Mouse (Mus musculus) thymus, postnatal 0 days (tissue): ENCODE data around the gene Gstcd. TPM values are rescaled to one million over a fixed set of nuclear protein-coding genes. Genes with fewer than 3 reads are reported as not detected.

Source experiments
- DNase-seq: peaks from one replicate; pipeline ENCODE4 v3.0.0-alpha.2; 2015; ENCODE audit warnings: low spot score
- polyA plus RNA-seq: library from polyadenylated mRNA; unstranded; fragments of >200 nt; fragmentation: Nextera tagmentation; extraction: Ambion mirVana; gene quantifications from 2 replicates; pipeline ENCODE4 v1.2.1, GENCODE M21; 2015

Gene Gstcd
- polyA plus RNA-seq = 5.8 and 8.4 TPM in 2 replicates

DNA sequence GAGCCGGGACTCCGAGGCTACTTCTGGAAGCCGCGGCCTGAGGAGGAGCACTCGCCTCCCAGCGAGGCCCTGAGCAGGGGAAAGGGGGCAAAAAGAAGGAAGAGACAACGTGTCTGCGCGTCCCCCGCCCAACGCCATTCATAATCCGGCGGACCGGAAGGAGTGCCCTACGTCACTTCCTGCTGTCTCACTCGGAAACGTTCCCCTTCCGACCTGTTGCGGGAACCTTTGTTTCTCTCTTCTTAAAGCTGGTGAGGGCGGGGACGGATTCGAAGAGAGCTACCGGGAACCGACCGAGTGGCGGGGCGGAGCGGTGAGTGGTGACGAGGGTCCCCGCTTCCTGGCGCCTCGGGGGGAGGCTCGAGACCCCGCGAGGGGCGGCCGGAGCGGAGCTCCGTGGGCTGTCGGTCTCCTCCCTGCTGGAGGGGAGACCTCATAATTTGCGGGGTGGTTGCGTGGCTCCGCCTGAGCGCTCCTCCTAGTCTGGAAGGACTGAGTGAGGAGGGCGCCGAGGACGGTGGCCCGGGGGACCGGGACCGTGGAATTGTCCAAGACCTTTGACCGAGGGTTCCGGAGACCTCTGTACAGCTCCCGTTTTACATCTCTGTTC is at the start of gene Gstcd, which contains the start of gene Ints12:
Gene Gstcd, minus strand, starts transcription at position 370 of the 610 bp plus-strand sequence.
Gene Ints12, plus strand, starts transcription at position 177 of the 610 bp plus-strand sequence.
- peak; percentile 97 for DNase-seq

DNA sequence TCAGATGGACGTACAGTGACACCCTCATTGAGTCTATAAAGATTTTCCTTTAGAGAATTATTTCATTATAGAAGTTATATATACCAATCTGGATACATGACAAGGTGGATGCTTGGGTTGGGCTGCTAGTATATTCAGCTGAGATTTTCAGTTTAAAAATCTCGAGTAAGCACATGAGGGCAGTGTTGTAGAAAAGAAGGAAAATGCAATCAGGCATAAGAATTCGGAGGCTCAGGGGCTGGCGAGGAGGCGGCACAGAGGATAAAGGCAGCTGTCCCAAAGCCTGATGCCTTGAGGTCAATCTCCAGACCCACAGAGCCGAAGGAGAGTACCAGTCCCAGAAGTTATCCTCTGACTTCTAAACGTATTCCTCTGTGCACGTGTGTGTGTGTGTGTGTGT is 40.8 kb upstream of the Gstcd start:
- DNase-seq = no peak

DNA sequence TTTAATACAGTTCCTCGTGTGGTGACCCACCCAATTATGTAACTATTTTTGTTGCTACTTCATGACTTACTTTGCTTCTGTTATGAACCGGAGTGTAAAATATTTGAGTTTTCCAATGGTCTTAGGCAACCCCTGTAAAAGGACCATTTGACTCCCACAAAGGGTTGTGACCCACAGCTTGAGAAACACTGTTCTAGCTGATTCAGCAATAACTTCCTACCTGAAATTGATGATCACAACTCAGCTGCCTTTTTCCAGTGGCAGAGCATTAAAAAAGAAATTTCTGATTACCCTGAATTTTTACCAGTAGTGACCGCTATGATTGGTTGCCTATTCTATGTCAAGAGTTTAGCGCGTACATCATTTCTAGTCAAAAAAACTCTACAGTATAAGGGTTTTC is 39.5 kb upstream of the Gstcd start:
- no peak for DNase-seq

DNA sequence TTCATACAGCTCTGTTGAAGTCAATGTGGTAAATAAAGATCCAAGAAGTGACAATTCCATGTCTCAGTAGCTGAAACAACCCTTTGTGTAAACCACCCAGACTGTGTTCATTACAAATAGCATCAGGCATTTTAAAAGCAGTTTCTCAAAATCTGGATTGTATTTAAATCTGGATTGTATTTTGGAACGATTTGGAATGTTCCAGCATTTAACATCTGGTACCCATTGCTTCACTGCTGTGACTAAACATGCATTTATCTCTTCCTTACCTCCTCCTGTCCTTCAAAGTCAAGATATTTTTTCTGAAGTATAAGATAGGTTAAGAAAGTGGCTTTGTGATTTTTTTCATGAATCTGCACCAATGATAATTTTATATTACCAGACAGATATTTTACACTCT is 21.4 kb upstream of the Gstcd start:
- no peak for DNase-seq

DNA sequence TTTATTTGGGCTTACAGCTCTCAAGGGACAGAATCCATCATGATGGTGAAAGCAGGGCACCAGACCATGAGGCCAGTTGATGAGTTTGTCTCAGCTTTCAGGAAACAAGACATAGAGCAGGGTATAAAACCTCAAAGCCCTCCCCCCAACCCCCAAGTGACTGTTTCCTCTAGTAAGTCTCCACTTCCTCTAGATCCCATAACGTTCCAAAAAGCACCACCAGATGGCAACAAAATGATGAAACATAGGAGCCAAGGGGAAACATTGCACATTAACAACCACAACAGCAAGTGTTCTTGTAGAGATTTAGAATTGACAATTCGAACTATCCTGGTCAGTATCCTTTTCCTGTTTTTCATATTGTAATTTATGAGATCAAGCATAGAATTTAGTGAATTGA is 19.9 kb upstream of the Gstcd start:
- DNase-seq = peak; percentile 18

DNA sequence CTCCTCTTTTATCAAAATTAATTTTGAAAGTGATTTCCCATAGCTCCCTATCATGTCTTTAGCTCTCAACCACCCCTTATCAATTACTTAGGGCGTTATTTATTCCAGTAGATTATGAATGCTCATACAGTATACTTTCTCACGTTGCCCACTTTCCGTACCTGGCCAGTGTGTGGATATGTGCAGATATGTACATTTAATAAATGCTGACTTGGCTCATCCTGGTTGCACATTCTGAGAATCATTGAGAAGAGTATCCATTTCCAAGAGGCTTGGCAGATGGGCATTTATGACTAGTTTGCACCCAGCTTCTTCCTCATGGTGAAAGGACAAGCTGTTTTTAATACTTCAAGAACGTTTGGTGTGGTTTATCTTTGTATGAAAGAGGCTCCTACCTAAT is 18.0 kb upstream of the Gstcd start:
- no peak for DNase-seq

DNA sequence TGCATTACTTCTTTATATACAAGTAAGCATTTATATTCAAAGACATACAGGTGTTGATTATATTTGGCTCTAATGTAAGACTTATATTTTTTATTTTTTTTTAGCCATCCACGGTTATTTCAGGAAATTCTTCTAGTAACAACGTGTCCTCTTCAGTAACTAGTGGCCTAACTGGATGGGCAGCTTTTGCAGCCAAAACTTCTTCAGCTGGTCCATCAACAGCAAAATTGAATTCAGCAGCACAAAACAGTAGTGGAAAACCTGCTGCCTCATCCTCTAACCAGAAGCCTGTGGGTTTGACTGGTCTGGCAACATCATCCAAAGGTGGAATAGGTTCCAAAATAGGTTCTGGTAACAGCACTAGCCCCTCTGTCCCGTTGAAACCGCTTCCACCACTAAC is 16.9 kb upstream of the Gstcd start:
- no peak for DNase-seq

DNA sequence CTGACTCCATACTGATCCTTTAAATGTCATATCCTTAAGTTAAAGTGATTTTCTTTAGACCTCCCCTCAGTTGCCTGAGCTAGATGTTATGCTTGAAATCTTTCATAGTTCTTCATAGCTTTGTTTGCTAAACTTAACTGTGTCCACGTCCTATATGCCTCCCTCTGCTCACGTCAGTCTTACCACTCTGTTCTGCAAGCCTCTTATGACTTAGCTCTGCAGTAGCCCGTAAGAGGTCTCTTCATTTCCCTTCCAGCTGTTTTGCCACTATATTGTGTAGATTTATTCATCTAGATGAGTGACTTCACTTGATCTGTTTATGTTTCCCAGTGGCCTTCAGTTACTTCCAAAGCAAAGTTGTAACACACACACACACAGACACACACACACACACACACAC is 12.6 kb upstream of the Gstcd start:
- no peak for DNase-seq

DNA sequence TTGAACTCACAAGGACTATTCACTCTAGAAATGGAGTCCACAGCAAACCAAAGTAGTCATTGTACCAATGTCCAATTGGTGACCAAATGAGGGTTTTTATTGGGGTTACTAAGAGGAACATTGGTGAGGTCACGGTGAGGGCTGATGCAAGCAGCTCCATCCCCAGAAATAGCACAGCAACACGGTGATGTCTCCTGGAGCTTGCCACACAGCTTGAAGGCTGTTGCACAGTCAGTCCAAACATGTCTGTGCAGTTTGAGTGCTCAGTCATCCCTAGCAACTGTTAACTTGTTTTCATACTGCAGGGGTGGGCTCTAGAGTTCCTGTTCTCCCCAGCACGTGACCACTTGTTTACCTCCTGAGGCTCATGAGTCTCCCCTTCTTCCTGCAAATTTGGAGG is 11.9 kb upstream of the Gstcd start:
- no peak for DNase-seq

DNA sequence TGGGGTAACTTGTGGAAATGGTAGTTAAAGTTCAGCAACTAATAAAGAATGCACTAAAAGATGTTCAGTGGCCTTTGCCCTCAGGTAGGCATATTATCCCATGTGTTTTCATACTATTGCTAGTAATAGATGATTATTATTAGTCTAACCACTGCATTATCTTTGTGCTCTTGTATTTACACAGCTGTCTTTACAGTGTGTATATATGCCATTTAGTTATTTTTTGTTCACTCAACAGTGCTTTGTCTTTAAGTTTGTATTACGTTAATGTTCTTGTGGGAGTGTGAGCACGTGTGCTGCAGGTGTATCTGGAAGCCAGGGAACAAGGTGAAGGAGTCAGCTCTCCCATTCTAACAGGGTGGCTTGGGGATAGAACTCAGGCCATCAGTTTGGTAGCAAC is 7.1 kb upstream of the Gstcd start:
- no peak for DNase-seq

DNA sequence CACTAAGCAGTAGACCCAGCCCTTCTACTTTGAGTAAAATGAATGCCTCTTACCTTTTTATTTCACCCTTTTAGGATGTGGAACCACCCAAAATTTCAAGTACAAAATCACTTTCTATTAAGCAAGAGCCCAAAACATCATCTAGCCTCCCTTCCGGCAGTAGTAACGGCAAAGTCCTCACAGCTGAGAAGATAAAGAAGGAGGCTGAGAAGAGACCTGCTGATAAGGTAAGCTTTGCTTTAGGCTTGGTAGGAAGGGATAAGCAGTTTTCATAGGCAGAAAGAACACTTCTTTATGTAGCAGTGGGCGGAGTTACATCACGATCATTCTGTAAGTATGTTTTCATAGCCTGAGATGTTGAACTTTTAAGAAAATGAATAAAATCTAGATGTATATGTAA is 6.5 kb upstream of the Gstcd start:
- no peak for DNase-seq

DNA sequence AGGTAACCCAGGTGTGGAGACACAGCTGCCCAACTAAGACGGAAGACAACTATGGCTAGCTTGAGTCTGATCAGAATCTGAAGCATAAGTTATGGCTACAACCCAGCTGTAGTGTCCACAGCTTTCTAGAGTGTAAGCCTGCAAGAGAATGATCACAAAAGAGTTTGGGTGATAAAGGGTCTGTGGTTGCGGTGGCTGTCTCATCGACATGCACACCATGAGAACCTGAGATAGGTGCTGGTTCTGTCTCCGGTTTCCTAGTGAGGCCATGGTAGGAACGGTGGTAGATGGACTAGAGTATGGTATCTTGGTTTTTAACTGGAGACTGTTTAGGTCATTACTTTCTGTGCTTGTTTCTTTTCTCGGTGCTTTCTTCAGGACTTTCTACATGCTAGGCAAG is 6.1 kb upstream of the Gstcd start:
- DNase-seq = no peak

DNA sequence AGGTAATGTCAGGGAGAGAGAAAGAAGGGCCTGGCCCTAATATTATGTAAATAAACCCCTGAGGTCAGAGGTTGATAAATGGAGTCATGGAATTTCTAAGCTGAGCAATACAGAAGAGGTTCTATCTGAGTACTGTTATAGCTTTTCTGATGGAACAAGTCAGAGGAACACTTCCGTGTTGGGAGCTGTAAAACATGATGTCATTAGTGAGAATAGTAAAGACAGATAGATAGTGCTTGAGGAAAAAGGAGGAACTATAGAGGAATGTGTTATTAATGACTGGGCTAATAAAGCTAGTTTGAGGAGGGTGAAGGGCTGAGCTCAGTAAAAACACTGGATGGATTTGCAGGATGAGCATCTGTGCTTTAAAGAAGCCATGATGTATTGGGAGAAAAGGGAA is 2.5 kb upstream of the Gstcd start:
- no peak for DNase-seq

DNA sequence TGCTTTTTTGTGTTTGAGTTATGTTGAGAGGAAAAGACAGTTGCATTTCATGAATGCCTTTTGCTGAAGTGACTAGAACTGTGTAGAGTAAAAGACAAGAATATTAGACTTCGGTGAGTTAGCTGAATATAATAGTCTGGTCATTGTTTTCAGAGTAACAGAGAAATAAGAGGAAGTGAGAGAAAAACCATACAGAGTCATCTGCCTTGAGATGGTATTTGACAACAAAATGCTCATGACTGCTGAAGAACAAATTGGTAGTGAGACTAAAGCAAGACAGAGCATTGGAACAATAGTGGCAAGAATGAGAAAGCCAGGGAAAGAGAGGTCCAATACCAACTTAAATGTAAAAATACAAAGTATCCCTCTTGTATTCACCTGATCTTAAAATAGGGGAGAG is 1.1 kb upstream of the Gstcd start:
- no peak for DNase-seq

DNA sequence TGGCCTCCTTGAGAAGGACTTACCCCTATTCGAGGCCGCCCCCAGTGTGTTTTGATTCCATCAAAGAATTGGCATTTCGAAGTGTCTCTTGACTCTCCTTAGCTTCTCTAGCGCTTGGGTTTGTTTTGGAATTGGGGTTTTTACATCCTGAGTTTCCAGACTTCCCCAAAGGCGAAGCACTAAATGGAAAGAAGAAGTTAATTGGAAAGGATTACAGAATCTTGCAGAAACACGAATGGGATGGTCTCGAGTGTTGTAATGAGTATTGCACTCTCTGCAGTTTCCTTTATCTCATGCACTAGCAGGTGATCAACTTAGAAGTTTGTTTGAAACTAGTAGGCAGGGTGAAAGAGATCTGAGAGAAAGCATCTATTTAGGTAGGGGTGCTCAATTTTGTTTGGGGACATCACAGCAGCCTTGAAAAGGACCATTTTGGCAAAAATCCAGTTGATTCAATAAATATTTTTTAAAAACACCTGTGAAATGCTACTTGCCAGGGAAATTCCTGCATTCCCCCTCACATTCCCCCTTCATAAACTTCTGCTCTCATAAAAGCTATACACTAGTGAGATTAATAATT is 531 bp upstream of the Gstcd start:
- DNase-seq = no peak

DNA sequence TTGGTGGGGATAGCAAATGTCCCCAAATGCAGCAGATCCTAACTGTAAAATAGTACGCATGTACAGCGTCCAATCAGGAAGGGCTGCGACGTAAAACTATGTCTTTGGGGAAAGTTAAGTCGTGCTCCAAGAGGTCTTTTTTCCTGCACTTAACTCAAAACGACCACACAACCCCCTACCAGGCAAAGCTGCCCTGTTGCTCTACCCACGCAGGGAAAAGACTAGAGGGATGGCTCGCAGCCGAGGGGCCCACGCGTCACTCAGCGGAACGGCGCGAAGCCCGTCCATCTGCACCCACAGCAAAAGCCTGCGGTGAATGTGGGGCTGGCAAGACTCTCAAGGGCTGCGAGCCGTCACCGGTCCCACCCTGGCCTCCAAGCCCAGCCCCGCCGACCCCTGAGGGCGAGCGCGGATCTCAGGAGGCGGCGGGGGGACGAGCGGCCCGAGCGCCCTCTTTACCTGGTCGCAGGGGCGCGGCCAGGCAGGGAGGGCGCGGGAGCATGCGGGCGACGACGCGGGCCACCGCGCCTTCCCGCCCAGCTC is 641 bp downstream of the Gstcd start:
- DNase-seq = no peak

DNA sequence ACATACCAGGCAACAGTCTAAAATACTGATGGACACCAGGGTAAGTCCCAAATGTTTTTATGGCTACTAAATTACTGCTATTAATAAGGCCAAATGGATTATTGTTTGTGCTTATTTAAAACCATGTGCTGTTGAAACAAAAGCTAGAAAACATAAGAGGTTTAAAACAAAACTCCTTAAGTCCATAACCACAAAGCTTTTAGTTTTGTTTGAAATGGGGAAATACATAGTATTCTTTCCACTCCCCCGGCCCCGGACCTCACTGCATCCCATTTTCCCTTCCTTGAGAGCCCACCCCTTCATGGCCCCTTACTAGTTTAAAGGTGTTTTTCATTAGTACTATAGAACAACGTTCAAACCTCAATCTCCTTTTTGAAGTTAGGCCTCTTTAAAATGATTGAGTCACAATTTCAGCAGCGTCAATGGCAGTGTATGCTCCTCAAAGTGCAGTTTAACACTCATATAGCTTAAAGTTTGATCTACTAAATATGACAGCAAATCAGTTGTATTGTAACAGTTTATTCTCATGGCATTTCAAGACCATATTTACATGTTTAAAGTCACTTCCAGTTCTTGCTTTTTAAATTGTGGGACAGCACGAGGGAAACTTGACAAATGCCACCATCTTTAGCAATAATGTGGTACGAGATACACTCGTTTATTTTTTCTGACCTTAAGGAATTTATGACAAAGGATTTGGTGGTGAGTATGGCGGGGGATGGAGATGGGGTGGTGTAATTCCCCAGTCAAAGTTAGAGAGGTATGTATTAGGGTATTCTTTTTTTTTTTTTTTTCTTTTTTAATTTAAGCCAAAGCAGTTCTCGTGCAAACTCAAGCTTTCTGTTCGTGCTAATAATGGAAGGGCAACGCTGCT is 1.3 kb downstream of the Gstcd start:
- no peak for DNase-seq

DNA sequence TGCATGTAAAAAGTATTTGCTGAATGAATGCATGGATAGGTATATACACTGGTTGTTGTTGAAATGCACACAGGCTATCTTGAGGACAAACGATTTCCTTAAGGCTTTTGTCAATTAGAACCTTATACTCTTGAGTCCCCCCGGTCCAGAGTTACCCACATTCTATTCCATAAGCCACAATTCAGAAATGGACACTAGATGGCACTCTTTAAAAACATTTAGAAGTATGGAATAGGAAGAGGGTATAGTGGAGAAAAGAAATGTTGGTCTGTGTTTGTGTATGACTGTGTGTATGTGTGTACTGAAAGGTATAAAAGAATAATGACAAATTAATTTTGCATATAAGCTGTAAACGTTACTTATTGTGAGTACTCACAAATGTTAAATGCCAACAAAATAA is 6.0 kb downstream of the Gstcd start:
- peak; percentile 62 for DNase-seq

DNA sequence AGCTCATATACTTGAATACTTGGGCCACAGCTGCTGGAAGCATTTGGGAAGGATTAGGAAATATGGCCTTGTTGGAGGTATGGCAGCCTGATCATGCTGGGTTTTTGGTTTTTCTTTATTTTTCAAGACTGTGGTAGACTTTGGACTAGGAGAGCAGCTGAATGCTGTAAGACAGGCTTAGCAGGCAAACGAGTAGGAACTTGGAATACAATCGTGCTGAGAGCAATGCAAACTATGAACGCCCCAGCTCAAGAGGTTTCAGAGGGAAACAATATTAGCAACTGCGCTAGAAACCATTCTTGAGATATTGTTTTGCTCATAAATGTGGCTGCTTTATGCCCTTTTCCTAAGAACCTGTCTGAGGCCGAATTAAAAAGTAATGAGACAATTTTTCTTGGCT is 9.1 kb downstream of the Gstcd start:
- DNase-seq = no peak

DNA sequence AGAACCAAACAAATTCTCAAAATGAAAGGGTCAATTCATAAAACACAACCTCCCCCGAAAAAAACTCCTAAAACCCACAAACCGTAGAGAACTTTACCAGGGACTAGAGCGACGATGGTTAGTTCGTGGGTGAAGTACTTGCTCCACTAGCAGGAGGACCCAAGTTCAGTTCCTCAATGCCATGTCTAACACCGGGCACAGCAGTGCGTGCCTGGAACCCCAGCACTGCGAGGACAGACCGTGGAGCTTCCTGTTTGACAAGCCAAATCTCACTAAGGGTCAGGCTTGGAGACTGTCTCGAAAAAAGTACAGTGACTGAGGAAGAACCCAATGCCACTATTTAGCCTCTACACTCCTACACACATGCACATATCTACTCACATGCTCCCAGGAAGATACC is 16.3 kb downstream of the Gstcd start:
- no peak for DNase-seq

DNA sequence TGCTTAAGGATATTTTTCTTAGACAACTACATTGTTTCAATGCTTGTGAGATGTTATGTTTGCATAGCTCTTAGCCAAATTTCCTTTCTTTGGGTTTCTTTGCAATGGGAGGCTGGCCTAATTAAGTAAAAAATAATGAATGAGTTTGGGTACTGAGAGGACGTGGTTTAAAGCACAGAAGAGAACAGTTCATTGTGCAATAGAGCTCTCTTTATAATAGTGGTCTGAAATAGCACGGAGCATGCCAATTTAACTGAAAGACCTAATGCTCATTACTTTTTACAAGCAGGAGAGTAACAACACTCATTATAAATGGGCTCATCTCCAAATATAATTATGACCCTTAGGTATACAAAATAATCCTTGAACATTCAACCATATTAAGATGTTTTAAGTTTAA is 39.8 kb downstream of the Gstcd start:
- DNase-seq = no peak

DNA sequence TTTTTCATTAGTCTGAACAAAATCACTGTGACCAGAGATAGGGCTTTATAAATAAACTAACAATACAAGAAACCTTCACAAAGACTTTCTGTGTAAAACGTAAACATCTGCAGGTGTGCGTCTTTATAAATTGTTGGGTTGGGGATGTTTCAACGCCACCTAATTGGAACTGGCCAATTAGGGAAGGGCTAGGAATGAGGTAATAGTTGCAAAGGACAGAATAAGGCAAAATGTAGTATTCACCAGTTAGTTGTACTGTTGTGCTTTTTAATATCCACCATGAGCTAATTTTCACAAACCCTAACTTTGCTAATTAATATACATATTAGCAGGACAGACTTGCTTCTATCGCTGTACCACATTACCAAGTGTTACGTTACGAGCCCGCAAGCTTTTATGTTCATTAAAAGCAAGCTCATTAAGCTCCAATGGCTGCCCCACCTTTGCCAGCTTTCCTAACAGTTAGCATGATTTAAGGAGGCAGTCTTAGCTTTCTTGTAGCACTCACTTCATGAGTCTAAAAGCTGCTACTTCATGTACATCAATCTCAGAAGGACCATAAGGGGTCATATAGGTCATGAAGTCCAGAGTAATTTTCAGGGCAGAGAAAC is 58.6 kb downstream of the Gstcd start:
- DNase-seq = no peak
